In the genomic region with DNA sequence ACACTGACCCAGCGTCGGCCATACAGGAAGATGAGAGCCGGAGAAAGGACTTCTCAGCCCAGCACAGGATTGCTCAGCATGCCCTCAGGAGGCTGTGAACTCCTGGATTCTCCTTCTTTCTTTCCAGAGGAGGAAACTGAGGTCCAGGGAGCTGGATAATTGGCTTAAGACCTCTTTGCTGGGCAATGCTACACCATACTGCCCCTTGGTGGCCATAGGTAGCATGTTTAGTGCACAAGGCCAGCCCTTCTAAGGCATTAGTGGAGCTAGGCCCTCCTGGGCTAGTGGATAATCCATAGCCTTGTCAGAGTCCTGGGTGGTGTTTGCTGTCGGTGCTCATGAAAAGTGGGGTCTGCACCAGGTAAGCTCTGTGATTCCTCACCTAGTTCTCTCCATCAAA, we compare ENCODE assay signal across 8 mouse cellular contexts. TPM values are rescaled to one million over a fixed set of nuclear protein-coding genes. Genes with fewer than 3 reads are reported as not detected.
A peak's percentile ranks its signal among the peaks of the same experiment; 100 is the strongest.
DNase-seq lines count a peak whose midpoint lies in the region; ATAC-seq and TF ChIP-seq lines count a peak whose summit lies in the region.

No protein-coding gene starts in this region.

- 53% methylated on average over 4 of the region's 4 CpGs for WGBS in heart, embryonic 16.5 days
- 70% methylated on average over 4 of the region's 4 CpGs for WGBS in bone marrow, adult 2 months
- WGBS in lung, embryonic 16.5 days = 64% methylated on average over 4 of the region's 4 CpGs
- WGBS in forebrain, embryonic 11.5 days = 66% methylated on average over 4 of the region's 4 CpGs

- peak; percentile 51 for TF ChIP-seq CTCF in bone marrow, adult 2 months (IDR thresholded peaks at IDR 0.05; ENCODE audit: control insufficient read depth, insufficient read depth, low read length)

- H3K9ac ChIP-seq in heart, embryonic 16.5 days (ENCODE audit: low read length) = no peak overlapping the region
- no peak overlapping the region for H3K9ac ChIP-seq in lung, embryonic 16.5 days (ENCODE audit: low read length)
- no peak overlapping the region for H3K9ac ChIP-seq in forebrain, embryonic 11.5 days (ENCODE audit: low read length)

- no peak for DNase-seq in heart, postnatal 25 days (ENCODE audit: low spot score)
- DNase-seq in 416B (ENCODE audit: low read depth) = peak; percentile 76
- DNase-seq in heart, postnatal 4 days = peak; percentile 62
- DNase-seq in forebrain, embryonic 11.5 days (ENCODE audit: low spot score) = no peak
- DNase-seq in right cerebral cortex, postnatal 25 days = no peak

- no peak overlapping the region for H3K4me3 ChIP-seq in heart, embryonic 16.5 days (ENCODE audit: low read length)
- H3K4me3 ChIP-seq in bone marrow, adult 2 months (replicated peaks; ENCODE audit: control insufficient read depth, low read depth, low read length) = no peak overlapping the region
- H3K4me3 ChIP-seq in lung, embryonic 16.5 days (ENCODE audit: low read length) = no peak overlapping the region
- no peak overlapping the region for H3K4me3 ChIP-seq in forebrain, embryonic 11.5 days (ENCODE audit: low read depth, low read length)

- H3K36me3 ChIP-seq in heart, embryonic 16.5 days (ENCODE audit: control insufficient read depth, insufficient read depth) = no peaks in the 10 kb centered on the region
- H3K36me3 ChIP-seq in lung, embryonic 16.5 days (ENCODE audit: control insufficient read depth, insufficient read depth, low read length) = no peaks in the 10 kb centered on the region
- H3K36me3 ChIP-seq in forebrain, embryonic 11.5 days (ENCODE audit: control insufficient read depth, insufficient read depth, low read length) = no peaks in the 10 kb centered on the region

- ATAC-seq in heart, embryonic 16.5 days (replicated peaks; ENCODE audit: extremely low read depth, insufficient read depth, low FRiP score) = peak; percentile 56; the same call in 1 of the 2 replicates
- peak; percentile 31; the same call in 1 of the 2 replicates for ATAC-seq in lung, embryonic 16.5 days (ENCODE audit: low read depth)
- no peak for ATAC-seq in forebrain, embryonic 11.5 days (replicated peaks; ENCODE audit: low FRiP score)

- intact Hi-C loops in heart, postnatal 25 days (cut with DNase I) = loop anchor here (5.0 to 10.0 kb wide), 3 partner anchors 43 to 213 kb away; a partner anchor contains a TSS

- TF ChIP-seq POLR2A in bone marrow, adult 2 months (IDR thresholded peaks at IDR 0.05; ENCODE audit: borderline replicate concordance, control insufficient read depth, low read depth, low read length) = no peak

- H3K27me3 ChIP-seq in heart, embryonic 16.5 days (ENCODE audit: control insufficient read depth, insufficient read depth, low read length) = no peaks in the 10 kb centered on the region
- H3K27me3 ChIP-seq in lung, embryonic 16.5 days (ENCODE audit: control insufficient read depth, insufficient read depth, low read depth, low read length) = peaks cover 8% of the 10 kb centered on the region
- H3K27me3 ChIP-seq in forebrain, embryonic 11.5 days (ENCODE audit: control insufficient read depth, insufficient read depth, low read length) = no peaks in the 10 kb centered on the region

- H3K27ac ChIP-seq in heart, embryonic 16.5 days (ENCODE audit: low read length) = no peak overlapping the region
- no peak overlapping the region for H3K27ac ChIP-seq in bone marrow, adult 2 months (ENCODE audit: control insufficient read depth, insufficient read depth, low read depth, low read length, poor library complexity)
- H3K27ac ChIP-seq in lung, embryonic 16.5 days (ENCODE audit: low read length) = no peak overlapping the region
- no peak overlapping the region for H3K27ac ChIP-seq in forebrain, embryonic 11.5 days (ENCODE audit: low read depth, low read length)

- H3K9me3 ChIP-seq in heart, embryonic 16.5 days (replicated peaks; ENCODE audit: control insufficient read depth, low read length) = no peaks in the 10 kb centered on the region
- H3K9me3 ChIP-seq in lung, embryonic 16.5 days (ENCODE audit: control insufficient read depth, low read length) = no peaks in the 10 kb centered on the region
- no peaks in the 10 kb centered on the region for H3K9me3 ChIP-seq in forebrain, embryonic 11.5 days (ENCODE audit: control insufficient read depth, low read length)

- H3K4me1 ChIP-seq in heart, embryonic 16.5 days (ENCODE audit: control insufficient read depth, insufficient read depth, low read length) = peaks cover 10% of the 10 kb centered on the region; the same call in 1 of the 2 replicates
- no peaks in the 10 kb centered on the region; the same call in 1 of the 2 replicates for H3K4me1 ChIP-seq in bone marrow, adult 2 months (ENCODE audit: control insufficient read depth, insufficient read depth, low read length)
- no peaks in the 10 kb centered on the region for H3K4me1 ChIP-seq in lung, embryonic 16.5 days (replicated peaks; ENCODE audit: control insufficient read depth, insufficient read depth, low read length)
- H3K4me1 ChIP-seq in forebrain, embryonic 11.5 days (replicated peaks; ENCODE audit: control insufficient read depth, insufficient read depth, low read length) = no peaks in the 10 kb centered on the region

- H3K4me2 ChIP-seq in heart, embryonic 16.5 days (ENCODE audit: low read depth, low read length) = no peak overlapping the region
- no peak overlapping the region for H3K4me2 ChIP-seq in lung, embryonic 16.5 days (ENCODE audit: low read depth, low read length)
- H3K4me2 ChIP-seq in forebrain, embryonic 11.5 days (ENCODE audit: low read depth, low read length, severe bottlenecking) = no peak overlapping the region

RNA-seq across cellular contexts. Expression of a gene that starts 8.6 kb away (rescaled TPM):
- 21.0 and 21.4 TPM in 2 replicates for polyA plus RNA-seq in heart, embryonic 16.5 days (2015; fragmentation: Nextera tagmentation; extraction: Ambion mirVana)
- total RNA-seq in heart, postnatal 25 days (2021) = 10 to 100 TPM; 12.9 to 13.0 TPM
- 13.6 and 14.4 TPM in 2 replicates for polyA plus RNA-seq in bone marrow, adult 2 months (2011; ENCODE audit: insufficient read depth, insufficient read length, low replicate concordance, missing spikeins)
- 10 to 100 TPM; 11.6 to 13.7 TPM for total RNA-seq in heart, postnatal 4 days (2021)
- polyA plus RNA-seq in lung, embryonic 16.5 days (2015; fragmentation: Nextera tagmentation; extraction: Ambion mirVana) = 19.1 and 19.7 TPM in 2 replicates
- polyA plus RNA-seq in forebrain, embryonic 11.5 days (2014; fragmentation: Nextera tagmentation; extraction: Ambion mirVana) = 22.9 and 25.6 TPM in 2 replicates

RNA-seq across cellular contexts. Expression of a gene that starts 44.0 kb away (rescaled TPM):
- 23.0 and 27.1 TPM in 2 replicates for polyA plus RNA-seq in heart, embryonic 16.5 days (2015; fragmentation: Nextera tagmentation; extraction: Ambion mirVana)
- 10 to 100 TPM; 79.8 to 91.2 TPM for total RNA-seq in heart, postnatal 25 days (2021)
- 23.9 and 28.6 TPM in 2 replicates for polyA plus RNA-seq in bone marrow, adult 2 months (2011; ENCODE audit: insufficient read depth, insufficient read length, low replicate concordance, missing spikeins)
- total RNA-seq in heart, postnatal 4 days (2021) = 100 to 1,000 TPM; 101 to 105 TPM
- polyA plus RNA-seq in lung, embryonic 16.5 days (2015; fragmentation: Nextera tagmentation; extraction: Ambion mirVana) = 14.0 and 14.9 TPM in 2 replicates
- polyA plus RNA-seq in forebrain, embryonic 11.5 days (2014; fragmentation: Nextera tagmentation; extraction: Ambion mirVana) = 39.9 and 41.9 TPM in 2 replicates

RNA-seq across cellular contexts. Expression of a gene that starts 56.7 kb away (rescaled TPM):
- 285 and 303 TPM in 2 replicates for polyA plus RNA-seq in heart, embryonic 16.5 days (2015; fragmentation: Nextera tagmentation; extraction: Ambion mirVana)
- 100 to 1,000 TPM; 276 to 303 TPM for total RNA-seq in heart, postnatal 25 days (2021)
- 122 and 153 TPM in 2 replicates for polyA plus RNA-seq in bone marrow, adult 2 months (2011; ENCODE audit: insufficient read depth, insufficient read length, low replicate concordance, missing spikeins)
- 100 to 1,000 TPM; 306 to 323 TPM for total RNA-seq in heart, postnatal 4 days (2021)
- 323 and 350 TPM in 2 replicates for polyA plus RNA-seq in lung, embryonic 16.5 days (2015; fragmentation: Nextera tagmentation; extraction: Ambion mirVana)
- polyA plus RNA-seq in forebrain, embryonic 11.5 days (2014; fragmentation: Nextera tagmentation; extraction: Ambion mirVana) = 563 and 565 TPM in 2 replicates

Comparison
In these comparisons a context has a peak if more than half of its experiments do, and no peak if none do; other contexts are left out.
1. DNase-seq: peak in 416B (single experiment) and heart, postnatal 4 days (single experiment); none in heart, postnatal 25 days (single experiment), forebrain, embryonic 11.5 days (single experiment) and right cerebral cortex, postnatal 25 days (single experiment).